Mouse (Mus musculus) limb, embryonic 13.5 days (tissue): ENCODE data around the gene Dync1li1. TPM values are rescaled to one million over a fixed set of nuclear protein-coding genes. Genes with fewer than 3 reads are reported as not detected.
A peak's percentile ranks its signal among the peaks of the same experiment; 100 is the strongest.

Source experiments
- ATAC-seq: fragments of 200-750 bp; cut with Nextera tagmentation; 2 replicates; pipeline ENCODE4 v1.8.0; 2017; ENCODE audit warnings: low read depth, moderate number of reproducible peaks, moderate TSS enrichment; ENCODE audit not compliant: low FRiP score
- H3K27ac ChIP-seq: fragments of 300-500 bp; sonication (generic); 2 replicates; pipeline ENCODE4 v1.5.1; 2015; ENCODE audit warnings: inconsistent platforms, mild to moderate bottlenecking, moderate library complexity
- H3K27me3 ChIP-seq: fragments of 300-500 bp; sonication (generic); 2 replicates; pipeline ENCODE4 v1.6.1; 2015; ENCODE audit warnings: mild to moderate bottlenecking, inconsistent platforms
- H3K36me3 ChIP-seq: fragments of 300-500 bp; sonication (generic); 2 replicates; pipeline ENCODE4 v1.6.1; 2015; ENCODE audit warnings: inconsistent platforms, mild to moderate bottlenecking, moderate library complexity
- H3K4me1 ChIP-seq: fragments of 300-500 bp; sonication (generic); 2 replicates; pipeline ENCODE4 v1.6.1; 2015; ENCODE audit warnings: inconsistent platforms
- H3K4me2 ChIP-seq: fragments of 300-500 bp; sonication (generic); replicated peaks from 2 replicates; pipeline ENCODE4 v1.6.1; 2015; ENCODE audit warnings: inconsistent platforms, mild to moderate bottlenecking, moderate library complexity
- H3K4me3 ChIP-seq: fragments of 300-500 bp; sonication (generic); 2 replicates; pipeline ENCODE4 v1.5.1; 2015; ENCODE audit warnings: moderate library complexity, mild to moderate bottlenecking, inconsistent platforms
- H3K9ac ChIP-seq: fragments of 300-500 bp; sonication (generic); 2 replicates; pipeline ENCODE4 v1.6.1; 2015; ENCODE audit warnings: mild to moderate bottlenecking, inconsistent platforms
- H3K9me3 ChIP-seq: fragments of 300-500 bp; sonication (generic); 2 replicates; pipeline ENCODE4 v1.6.1; 2016; ENCODE audit warnings: inconsistent platforms
- WGBS: fragments of 180-500 bp; shearing (Covaris S2); methylation state at CpG from one replicate; pipeline ENCODE4 v1.1.7; 2015; 5-methylcytosine and 5-hydroxymethylcytosine counted together
- polyA plus RNA-seq: library from polyadenylated mRNA; unstranded; fragments of >200 nt; fragmentation: Nextera tagmentation; extraction: Ambion mirVana; gene quantifications from 2 replicates; pipeline ENCODE4 v1.2.1, GENCODE M21; 2015

Gene Dync1li1
- polyA plus RNA-seq, 1 experiment from 2014 or later = 65.7 TPM

DNA sequence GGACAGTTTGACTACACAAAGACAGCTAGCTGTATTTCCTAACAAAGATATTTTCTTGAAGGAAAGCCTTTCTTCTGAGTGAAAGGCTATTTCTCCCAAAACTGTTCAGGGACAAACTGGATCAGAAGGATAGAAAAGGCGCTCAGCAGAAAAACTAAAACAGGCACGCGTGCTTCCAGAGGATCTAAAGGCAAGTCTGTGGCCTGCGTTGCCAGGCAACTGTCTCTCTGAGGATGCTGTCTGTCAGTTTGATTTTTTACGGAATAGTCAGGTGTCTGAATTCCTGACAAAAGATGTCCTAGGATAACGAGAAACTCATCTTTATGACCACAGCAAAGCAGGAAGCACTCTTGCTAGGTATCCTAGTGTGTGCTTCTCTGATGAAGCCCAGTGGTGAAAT is 28.1 kb upstream of the Dync1li1 start:
- Histone ChIP-seq H3K27me3 (no peaks in the 10 kb centered on the region), H3K36me3 (no peaks in the 10 kb centered on the region), H3K9me3 (no peaks in the 10 kb centered on the region), H3K4me3 (no peak overlapping the region), H3K4me2 (no peak overlapping the region), H3K27ac (no peak overlapping the region), H3K9ac (no peak overlapping the region), H3K4me1 (no peaks in the 10 kb centered on the region; the same call in 1 of the 2 replicates)
- no peak for ATAC-seq
- 82% methylated on average over 6 of the region's 6 CpGs for WGBS

DNA sequence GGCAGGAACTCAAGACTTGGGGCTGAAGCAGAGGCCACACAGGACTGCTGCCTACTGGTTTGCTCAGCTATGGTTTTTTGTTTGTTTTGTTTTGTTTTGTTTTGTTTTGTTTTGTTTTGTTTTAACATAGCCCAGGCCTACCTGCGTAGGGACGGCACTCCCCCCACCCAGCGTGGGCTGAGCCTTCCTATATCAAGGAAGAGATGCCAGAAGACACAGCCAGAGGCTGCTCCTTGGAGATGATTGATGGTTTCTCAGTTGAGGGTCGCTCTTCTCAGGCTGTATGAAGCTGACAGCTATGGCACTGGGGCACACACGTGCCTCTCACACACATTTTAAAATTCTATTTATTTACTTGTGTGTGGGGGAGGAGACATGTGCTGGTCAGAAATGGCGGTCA is 27.6 kb upstream of the Dync1li1 start:
- Histone ChIP-seq H3K4me2 (no peak overlapping the region), H3K9ac (no peak overlapping the region), H3K4me1 (no peaks in the 10 kb centered on the region; the same call in 1 of the 2 replicates), H3K27me3 (no peaks in the 10 kb centered on the region), H3K9me3 (no peaks in the 10 kb centered on the region), H3K36me3 (no peaks in the 10 kb centered on the region), H3K27ac (no peak overlapping the region), H3K4me3 (no peak overlapping the region)
- ATAC-seq = no peak
- WGBS = 82% methylated on average over 6 of the region's 6 CpGs

DNA sequence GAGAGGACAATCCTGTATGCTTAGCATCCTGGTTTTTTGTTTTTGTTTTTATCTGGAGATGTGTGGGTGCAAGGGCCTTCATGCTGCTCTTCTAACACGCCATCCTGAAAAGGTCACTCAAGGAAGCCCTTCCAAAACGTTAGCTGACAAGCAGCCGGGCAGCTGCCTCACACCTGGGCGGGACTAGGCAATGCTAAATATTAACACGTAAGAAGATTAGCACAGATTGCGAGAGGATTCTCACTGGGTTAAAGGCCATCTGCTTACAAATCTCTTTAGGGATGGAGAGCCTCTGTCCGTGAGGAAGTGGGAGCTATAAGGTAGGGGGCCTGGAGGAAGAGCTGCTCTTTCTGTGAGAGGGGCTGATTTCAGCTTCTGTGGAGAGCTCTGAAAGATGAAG is 26.6 kb upstream of the Dync1li1 start:
- no peaks in the 10 kb centered on the region; the same call in 1 of the 2 replicates for H3K4me1 ChIP-seq
- H3K4me2 ChIP-seq = no peak overlapping the region
- no peak for ATAC-seq
- no peak overlapping the region for H3K4me3 ChIP-seq
- H3K27ac ChIP-seq = no peak overlapping the region
- WGBS = 45% methylated on average over 7 of the region's 7 CpGs
- no peaks in the 10 kb centered on the region for H3K9me3 ChIP-seq
- H3K36me3 ChIP-seq = no peaks in the 10 kb centered on the region
- H3K9ac ChIP-seq = no peak overlapping the region
- H3K27me3 ChIP-seq = no peaks in the 10 kb centered on the region

DNA sequence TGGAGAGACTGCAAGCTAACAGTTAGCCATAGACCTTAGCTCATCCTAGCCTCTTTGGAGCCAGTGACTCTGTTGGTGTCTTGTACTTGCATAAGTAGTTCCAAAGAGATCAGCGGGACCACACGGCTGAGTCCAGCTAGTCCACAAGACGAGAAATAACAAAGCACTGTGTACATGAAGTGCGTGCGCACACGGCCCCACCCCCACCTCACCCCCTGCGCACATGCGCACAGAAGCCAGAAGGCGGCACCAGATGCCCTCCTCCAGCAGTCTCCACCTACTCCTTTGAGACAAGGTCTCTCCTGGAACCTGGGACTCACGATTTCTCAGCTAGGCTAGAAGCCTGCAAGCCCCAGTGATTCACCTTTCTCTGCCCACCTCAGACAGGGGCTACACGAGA is 24.8 kb upstream of the Dync1li1 start:
- ATAC-seq = no peak
- 82% methylated on average over 11 of the region's 11 CpGs for WGBS

DNA sequence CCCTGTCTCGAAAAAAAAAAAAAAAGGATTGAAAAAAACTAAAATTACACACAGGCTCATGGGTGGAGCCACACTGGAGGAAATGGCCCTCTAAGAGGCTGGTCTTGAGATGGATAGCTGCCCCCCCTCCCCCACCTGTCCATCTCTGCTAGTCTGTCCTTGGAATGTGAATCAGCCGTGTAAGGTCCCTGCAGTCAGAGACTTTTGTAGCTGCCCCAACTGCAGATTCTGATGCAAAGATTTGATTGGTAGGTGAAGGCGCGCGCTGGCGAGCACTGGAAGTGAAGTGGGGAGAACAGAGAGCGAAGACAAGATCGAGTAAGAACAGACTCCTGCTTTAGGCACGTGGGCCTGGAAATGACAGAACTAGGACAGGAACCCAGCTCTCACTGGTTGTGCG is 21.7 kb upstream of the Dync1li1 start:
- WGBS = 82% methylated on average over 10 of the region's 10 CpGs
- no peaks in the 10 kb centered on the region for H3K4me1 ChIP-seq
- H3K27me3 ChIP-seq = no peaks in the 10 kb centered on the region
- no peak for ATAC-seq
- no peaks in the 10 kb centered on the region; the same call in 1 of the 2 replicates for H3K9me3 ChIP-seq
- no peak overlapping the region for H3K27ac ChIP-seq
- H3K4me3 ChIP-seq = no peak overlapping the region
- no peak overlapping the region for H3K4me2 ChIP-seq
- no peaks in the 10 kb centered on the region for H3K36me3 ChIP-seq
- H3K9ac ChIP-seq = no peak overlapping the region

More for the DNA sequence above, 24.8 kb upstream of the Dync1li1 start:
- Histone ChIP-seq H3K27me3 (no peaks in the 10 kb centered on the region), H3K27ac (no peak overlapping the region), H3K4me2 (no peak overlapping the region), H3K9ac (no peak overlapping the region), H3K36me3 (no peaks in the 10 kb centered on the region), H3K4me1 (no peaks in the 10 kb centered on the region), H3K4me3 (no peak overlapping the region), H3K9me3 (no peaks in the 10 kb centered on the region)

DNA sequence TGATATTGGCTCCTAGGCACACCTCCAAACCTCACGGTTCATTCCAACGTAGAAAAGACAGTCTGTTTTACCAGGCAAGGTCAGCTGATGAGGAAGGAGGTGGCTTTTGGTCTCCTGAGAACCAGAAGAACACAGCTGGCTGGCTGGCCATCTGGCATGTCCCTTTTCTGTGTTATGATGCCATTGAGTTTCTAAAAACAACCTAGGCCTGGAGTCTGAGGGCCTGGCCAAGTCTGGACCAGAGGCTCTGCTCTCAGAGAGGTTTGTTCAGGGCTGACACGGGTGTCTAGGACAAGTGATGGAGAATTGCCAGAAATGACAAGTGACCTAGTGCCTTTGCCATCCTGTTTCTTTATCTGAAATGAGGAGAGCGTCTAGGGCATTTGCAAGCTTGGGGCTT is 20.5 kb upstream of the Dync1li1 start:
- Histone ChIP-seq H3K4me2 (no peak overlapping the region), H3K4me1 (peaks cover 5% of the 10 kb centered on the region), H3K9ac (no peak overlapping the region), H3K4me3 (no peak overlapping the region), H3K27me3 (no peaks in the 10 kb centered on the region), H3K9me3 (no peaks in the 10 kb centered on the region; the same call in 1 of the 2 replicates), H3K27ac (no peak overlapping the region), H3K36me3 (no peaks in the 10 kb centered on the region)
- ATAC-seq = no peak
- WGBS = 74% methylated on average over 4 of the region's 4 CpGs

DNA sequence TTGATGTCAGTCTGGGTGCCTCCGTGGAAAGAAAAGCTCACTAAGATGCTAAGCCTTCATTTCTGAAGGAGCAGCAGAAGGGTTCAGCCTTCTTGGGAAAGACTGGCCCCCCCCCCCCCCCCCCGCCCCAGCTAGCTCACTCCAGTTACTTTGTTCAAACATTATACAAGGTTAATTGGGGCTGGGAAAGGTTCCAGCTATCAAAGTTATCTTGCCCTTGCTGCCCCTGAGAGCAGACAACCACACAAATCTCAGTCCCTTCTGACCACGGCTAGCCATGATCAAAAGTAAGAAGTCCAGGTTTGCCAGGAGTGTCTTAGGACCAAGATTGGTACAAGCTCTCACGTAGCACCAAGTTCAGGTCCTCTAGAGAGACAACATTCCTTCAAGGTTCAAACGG is 19.6 kb upstream of the Dync1li1 start:
- no peak for ATAC-seq
- WGBS = 69% methylated on average over 5 of the region's 5 CpGs
- H3K9me3 ChIP-seq = no peaks in the 10 kb centered on the region; the same call in 1 of the 2 replicates

DNA sequence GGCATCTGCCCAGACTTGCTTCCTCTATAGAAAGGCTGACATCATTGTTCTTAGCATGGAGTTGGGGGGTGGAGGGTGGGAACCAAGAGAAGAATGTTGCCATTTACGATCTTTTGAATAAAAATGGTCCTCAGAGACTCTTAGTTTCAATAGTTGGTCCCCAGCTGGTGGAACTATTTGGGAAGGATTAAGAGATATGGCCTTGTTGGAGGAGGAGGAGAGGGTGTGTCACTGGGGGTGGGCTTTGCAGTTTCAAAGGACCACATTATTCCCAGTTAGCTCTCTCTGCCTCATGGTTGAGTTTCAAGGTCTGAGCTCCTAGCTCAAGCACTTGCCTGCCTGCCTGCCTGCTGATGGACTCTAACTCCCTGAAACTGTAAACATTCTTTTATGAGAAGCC is 16.6 kb upstream of the Dync1li1 start:
- H3K36me3 ChIP-seq = no peaks in the 10 kb centered on the region
- H3K27me3 ChIP-seq = no peaks in the 10 kb centered on the region
- peaks cover 9% of the 10 kb centered on the region for H3K4me1 ChIP-seq
- no peak for ATAC-seq
- H3K4me2 ChIP-seq = no peak overlapping the region
- 47% methylated on average over 1 of the region's 1 CpGs for whole genome bisulfite sequencing
- no peak overlapping the region for H3K4me3 ChIP-seq
- no peak overlapping the region for H3K27ac ChIP-seq
- no peak overlapping the region for H3K9ac ChIP-seq
- no peaks in the 10 kb centered on the region; the same call in 1 of the 2 replicates for H3K9me3 ChIP-seq

More for the DNA sequence above, 19.6 kb upstream of the Dync1li1 start:
- no peak overlapping the region for H3K4me2 ChIP-seq
- H3K9ac ChIP-seq = no peak overlapping the region
- no peak overlapping the region for H3K27ac ChIP-seq
- H3K27me3 ChIP-seq = no peaks in the 10 kb centered on the region
- H3K4me3 ChIP-seq = no peak overlapping the region
- peaks cover 9% of the 10 kb centered on the region for H3K4me1 ChIP-seq
- H3K36me3 ChIP-seq = no peaks in the 10 kb centered on the region

DNA sequence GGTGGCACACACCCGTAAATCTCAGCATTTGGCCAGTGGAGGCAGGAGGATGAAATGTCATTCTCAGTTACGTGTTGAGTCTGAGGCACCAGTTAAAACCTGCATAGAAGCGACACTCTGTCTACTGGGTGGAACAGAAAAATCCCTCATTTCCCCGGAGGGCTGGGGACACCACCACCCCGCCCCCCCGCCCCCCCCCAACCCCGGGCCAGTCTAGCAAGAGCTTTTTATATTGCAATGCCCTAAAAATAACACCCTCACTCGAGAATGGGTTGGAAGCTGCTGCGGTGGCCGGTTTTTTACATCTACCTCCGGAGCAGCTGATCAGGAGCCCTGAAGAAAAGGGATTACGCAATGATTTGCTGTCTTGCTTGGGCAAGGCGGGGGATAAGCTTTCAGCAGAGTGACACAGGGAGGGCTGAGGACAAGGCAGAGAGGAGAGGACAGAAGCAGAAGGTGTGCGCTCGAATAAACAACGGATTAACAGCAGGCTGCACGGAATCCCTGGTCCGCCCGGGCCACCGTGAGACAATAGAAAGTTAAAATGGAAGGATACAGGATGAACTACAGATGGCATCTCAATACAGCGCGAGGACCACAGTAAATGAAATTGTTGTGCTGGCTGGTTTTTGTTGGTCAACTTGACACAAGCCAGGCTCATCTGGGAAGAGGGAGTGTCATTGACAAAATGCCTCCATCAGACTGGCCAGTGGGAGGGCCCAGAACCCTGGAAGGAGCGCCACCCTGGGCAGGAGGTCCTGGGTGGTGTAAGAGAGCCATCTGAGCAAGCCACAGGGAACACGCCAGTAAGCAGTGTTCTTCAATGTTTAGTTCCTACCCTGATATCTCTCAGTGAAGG is 15.7 kb upstream of the Dync1li1 start:
- Histone ChIP-seq H3K4me2 (peak overlapping the region; percentile 69), H3K27ac (no peak overlapping the region), H3K27me3 (no peaks in the 10 kb centered on the region), H3K9me3 (no peaks in the 10 kb centered on the region; the same call in 1 of the 2 replicates), H3K9ac (peak overlapping the region; percentile 50), H3K36me3 (no peaks in the 10 kb centered on the region), H3K4me3 (peak overlapping the region; percentile 40), H3K4me1 (peaks cover 9% of the 10 kb centered on the region)
- 0 out of 2 replicates have a peak, but pooled peaks have one; percentile 32 for ATAC-seq
- WGBS = 5% methylated on average over 24 of the region's 24 CpGs

DNA sequence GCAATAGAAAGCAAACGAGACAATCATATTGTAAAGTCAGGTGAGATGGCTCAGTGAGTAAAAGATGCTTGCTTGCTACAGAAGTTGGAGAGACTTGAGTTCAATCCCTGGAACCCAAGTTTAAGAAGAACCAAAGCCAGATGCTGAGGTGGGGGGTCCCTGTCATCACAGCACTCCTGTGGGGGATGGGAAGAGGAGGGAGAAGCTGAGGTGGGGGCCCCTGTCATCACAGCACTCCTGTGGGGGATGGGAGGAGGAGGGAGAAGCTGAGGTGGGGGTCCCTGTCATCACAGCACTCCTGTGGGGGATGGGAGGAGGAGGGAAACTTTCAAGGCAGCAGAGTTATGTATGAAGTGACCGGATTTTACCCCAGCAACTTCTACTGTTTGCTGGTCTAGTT is 15.0 kb upstream of the Dync1li1 start:
- H3K9me3 ChIP-seq = no peaks in the 10 kb centered on the region; the same call in 1 of the 2 replicates
- no peaks in the 10 kb centered on the region for H3K36me3 ChIP-seq
- H3K4me1 ChIP-seq = peaks cover 9% of the 10 kb centered on the region
- H3K4me3 ChIP-seq = no peak overlapping the region; the same call in 1 of the 2 replicates
- no peak for ATAC-seq
- H3K27ac ChIP-seq = no peak overlapping the region
- H3K27me3 ChIP-seq = no peaks in the 10 kb centered on the region
- H3K4me2 ChIP-seq = no peak overlapping the region
- H3K9ac ChIP-seq = no peak overlapping the region
- 52% methylated on average over 2 of the region's 2 CpGs for WGBS

DNA sequence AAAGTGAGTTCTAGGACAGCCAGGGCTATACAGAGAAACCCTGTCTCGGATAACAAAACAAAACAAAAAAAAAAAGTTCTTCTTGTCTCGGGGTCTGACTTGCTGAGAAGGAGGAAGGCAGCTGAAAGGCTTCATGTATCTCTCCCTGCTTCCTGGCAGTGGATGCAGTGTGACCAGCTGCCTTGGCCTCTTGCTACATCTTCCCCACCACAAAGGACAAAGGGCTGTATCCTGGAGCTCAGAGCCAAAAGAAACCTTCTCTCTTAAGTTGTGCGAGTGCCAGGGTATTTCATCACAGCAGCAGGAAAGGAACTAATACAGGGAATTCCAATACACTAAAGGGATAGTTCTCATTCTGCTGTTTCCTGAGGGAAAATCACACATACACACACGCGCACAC is 10.0 kb upstream of the Dync1li1 start:
- no peak overlapping the region for H3K9ac ChIP-seq
- no peak overlapping the region for H3K4me3 ChIP-seq
- no peaks in the 10 kb centered on the region for H3K4me1 ChIP-seq
- H3K9me3 ChIP-seq = no peaks in the 10 kb centered on the region
- WGBS = 86% methylated on average over 5 of the region's 5 CpGs
- ATAC-seq = no peak
- no peak overlapping the region for H3K27ac ChIP-seq
- no peak overlapping the region for H3K4me2 ChIP-seq
- no peaks in the 10 kb centered on the region for H3K36me3 ChIP-seq
- H3K27me3 ChIP-seq = no peaks in the 10 kb centered on the region

DNA sequence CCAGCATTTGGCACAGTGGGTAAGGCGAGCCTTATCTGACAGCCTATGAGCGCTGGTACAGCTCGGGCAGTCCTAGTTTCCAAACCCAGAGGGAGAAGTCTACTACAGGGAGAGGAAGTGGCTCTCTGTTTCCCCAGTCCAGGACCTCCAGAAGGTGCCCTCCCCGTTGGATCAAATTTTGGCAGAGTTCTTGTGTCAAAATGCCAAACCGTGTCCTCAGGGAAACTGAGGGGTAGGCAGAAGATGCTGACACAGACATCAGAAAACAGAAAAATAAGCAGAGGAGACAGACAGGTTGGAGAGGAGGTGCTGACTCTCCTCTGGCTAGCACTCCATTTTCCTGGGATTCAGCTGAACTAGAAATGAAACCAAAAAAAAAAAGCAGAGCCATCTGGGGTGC is 8.6 kb upstream of the Dync1li1 start:
- 83% methylated on average over 5 of the region's 5 CpGs for WGBS
- ATAC-seq = no peak
- Histone ChIP-seq H3K4me3 (no peak overlapping the region), H3K27me3 (no peaks in the 10 kb centered on the region), H3K9ac (no peak overlapping the region), H3K4me2 (no peak overlapping the region), H3K27ac (no peak overlapping the region), H3K36me3 (no peaks in the 10 kb centered on the region), H3K4me1 (no peaks in the 10 kb centered on the region), H3K9me3 (no peaks in the 10 kb centered on the region)

DNA sequence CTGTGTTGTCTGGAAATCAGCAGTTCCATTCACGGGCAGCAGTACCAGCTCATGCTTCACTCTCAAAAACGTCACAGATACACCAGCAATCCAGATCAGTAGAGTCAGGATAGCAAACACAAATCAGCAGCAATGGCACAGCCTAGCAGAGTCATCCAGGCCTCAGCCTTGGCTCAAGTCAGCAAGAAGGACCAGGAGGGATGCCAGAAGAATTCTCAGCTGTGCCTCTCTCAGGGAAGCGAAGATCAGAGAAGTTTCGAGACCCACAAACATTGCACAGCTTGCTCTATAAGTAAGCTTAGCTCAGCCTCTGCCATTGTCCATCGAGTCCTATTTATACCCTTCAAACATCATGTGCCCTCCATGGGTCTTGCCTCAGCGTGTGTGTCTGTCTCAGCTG is 8.1 kb upstream of the Dync1li1 start:
- 74% methylated on average over 6 of the region's 6 CpGs for WGBS
- Histone ChIP-seq H3K9me3 (no peaks in the 10 kb centered on the region), H3K4me1 (no peaks in the 10 kb centered on the region), H3K4me3 (no peak overlapping the region), H3K9ac (no peak overlapping the region), H3K4me2 (no peak overlapping the region), H3K27me3 (no peaks in the 10 kb centered on the region), H3K27ac (no peak overlapping the region), H3K36me3 (no peaks in the 10 kb centered on the region)
- ATAC-seq = no peak
